ENCODE assay signal across 8 mouse cellular contexts in the genomic region with DNA sequence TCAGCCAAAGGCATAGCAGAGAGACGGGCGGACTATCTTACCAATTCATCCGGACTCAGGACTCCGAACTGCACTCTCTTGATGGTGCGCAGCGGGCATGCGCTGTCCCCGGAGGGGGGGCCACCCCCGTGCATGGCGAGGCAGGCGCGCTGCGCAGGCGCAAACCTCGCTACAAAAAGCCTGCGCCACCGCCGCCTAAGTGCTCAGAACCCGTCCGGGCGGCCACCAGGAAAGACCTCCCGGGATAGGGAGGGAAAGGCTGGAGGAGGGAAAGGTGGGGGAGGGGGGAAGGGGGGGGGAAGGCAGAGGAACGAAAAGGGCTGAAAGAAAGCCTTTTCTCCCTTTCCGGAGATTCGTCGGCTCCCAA. TPM values are rescaled to one million over a fixed set of nuclear protein-coding genes. Genes with fewer than 3 reads are reported as not detected.
DNase-seq lines count a peak whose midpoint lies in the region; ATAC-seq and TF ChIP-seq lines count a peak whose summit lies in the region.

No protein-coding gene starts in this region.

- peak overlapping the region; percentile 94 for H3K27ac ChIP-seq in bone marrow macrophage, adult 2 months (ENCODE audit: insufficient read depth, low read depth, low read length)
- H3K27ac ChIP-seq in embryonic fibroblast, embryonic 13.5 days (ENCODE audit: insufficient read depth, low read length), result peak overlapping the region; percentile 88
- H3K27ac ChIP-seq in heart, embryonic 11.5 days (ENCODE audit: low read depth, low read length), result peak overlapping the region; percentile 97
- peak overlapping the region; percentile 100 for H3K27ac ChIP-seq in kidney, embryonic 16.5 days (ENCODE audit: low read length)
- H3K27ac ChIP-seq in liver, adult 2 months (replicated peaks; ENCODE audit: insufficient read depth, low read depth, low read length), result peak overlapping the region; percentile 52

- peaks cover 30% of the 10 kb centered on the region for H3K4me1 ChIP-seq in bone marrow macrophage, adult 2 months (ENCODE audit: control insufficient read depth, insufficient read depth, low read length)
- H3K4me1 ChIP-seq in embryonic fibroblast, embryonic 13.5 days (ENCODE audit: control insufficient read depth, insufficient read depth, low read length), result peaks cover 14% of the 10 kb centered on the region
- peaks cover 34% of the 10 kb centered on the region for H3K4me1 ChIP-seq in heart, embryonic 11.5 days (ENCODE audit: control insufficient read depth, insufficient read depth, low read length)
- peaks cover 33% of the 10 kb centered on the region for H3K4me1 ChIP-seq in kidney, embryonic 16.5 days (ENCODE audit: insufficient read depth, low read length)
- H3K4me1 ChIP-seq in liver, adult 2 months (ENCODE audit: control insufficient read depth, insufficient read depth, low read length), result peaks cover 18% of the 10 kb centered on the region

- H3K36me3 ChIP-seq in heart, embryonic 11.5 days (ENCODE audit: control insufficient read depth, insufficient read depth, low read length), result no peaks in the 10 kb centered on the region
- no peaks in the 10 kb centered on the region for H3K36me3 ChIP-seq in kidney, embryonic 16.5 days (ENCODE audit: insufficient read depth, low read length)
- H3K36me3 ChIP-seq in liver, adult 2 months (ENCODE audit: control insufficient read depth, insufficient read depth, low read length), result no peaks in the 10 kb centered on the region
- H3K36me3 ChIP-seq in myocyte (ENCODE audit: control insufficient read depth, insufficient read depth), result no peaks in the 10 kb centered on the region
- 0 out of 2 replicates have a peak, but pooled peaks cover 4% of the 10 kb centered on the region for H3K36me3 ChIP-seq in splenic B cell, adult 2 months (ENCODE audit: control insufficient read depth, insufficient read depth, low read length, poor library complexity, severe bottlenecking)

- peaks cover 11% of the 10 kb centered on the region; the same call in 1 of the 2 replicates for H3K79me2 ChIP-seq in liver, adult 2 months (ENCODE audit: control insufficient read depth, insufficient read depth, low read length)
- H3K79me2 ChIP-seq in myocyte (ENCODE audit: control insufficient read depth, insufficient read depth), result peaks cover 49% of the 10 kb centered on the region

- H3K27me3 ChIP-seq in heart, embryonic 11.5 days (ENCODE audit: control insufficient read depth, insufficient read depth, low read length), result no peaks in the 10 kb centered on the region
- no peaks in the 10 kb centered on the region for H3K27me3 ChIP-seq in kidney, embryonic 16.5 days (ENCODE audit: insufficient read depth, low read length)
- no peaks in the 10 kb centered on the region for H3K27me3 ChIP-seq in liver, adult 2 months (ENCODE audit: control insufficient read depth, insufficient read depth, low read length)
- no peaks in the 10 kb centered on the region for H3K27me3 ChIP-seq in myocyte (ENCODE audit: control insufficient read depth, insufficient read depth, insufficient read length)
- H3K27me3 ChIP-seq in splenic B cell, adult 2 months (ENCODE audit: control insufficient read depth, insufficient read depth, low read length, poor library complexity, severe bottlenecking), result no peaks in the 10 kb centered on the region

- WGBS in heart, embryonic 11.5 days (ENCODE audit: insufficient replicate concordance), result under 1% methylated on average over 26 of the region's 26 CpGs
- under 1% methylated on average over 26 of the region's 26 CpGs for WGBS in kidney, embryonic 16.5 days
- WGBS in liver, adult 2 months, result under 1% methylated on average over 26 of the region's 26 CpGs

- H3K9ac ChIP-seq in heart, embryonic 11.5 days (ENCODE audit: low read depth, low read length), result peak overlapping the region; percentile 92
- H3K9ac ChIP-seq in kidney, embryonic 16.5 days (replicated peaks; ENCODE audit: low read length), result peak overlapping the region; percentile 90
- H3K9ac ChIP-seq in liver, adult 2 months (ENCODE audit: low read depth, low read length), result peak overlapping the region; percentile 75

- TF ChIP-seq CTCF in bone marrow macrophage, adult 2 months (IDR thresholded peaks at IDR 0.05; ENCODE audit: low read depth, low read length), result no peak
- no peak for TF ChIP-seq CTCF in embryonic fibroblast, embryonic 13.5 days (IDR thresholded peaks at IDR 0.05; ENCODE audit: borderline replicate concordance, insufficient read depth, low read length)
- TF ChIP-seq CTCF in liver, adult 2 months (IDR thresholded peaks at IDR 0.05; ENCODE audit: low read depth, low read length), result no peak

- peak overlapping the region; percentile 80 for H3K4me2 ChIP-seq in heart, embryonic 11.5 days
- H3K4me2 ChIP-seq in kidney, embryonic 16.5 days (replicated peaks; ENCODE audit: low read depth, low read length), result peak overlapping the region; percentile 72
- peak overlapping the region; percentile 99 for H3K4me2 ChIP-seq in myocyte (ENCODE audit: low read depth)

- no peak for TF ChIP-seq POLR2A in bone marrow macrophage, adult 2 months (IDR thresholded peaks at IDR 0.05; ENCODE audit: borderline replicate concordance, low read depth, low read length)
- TF ChIP-seq POLR2A in embryonic fibroblast, embryonic 13.5 days (IDR thresholded peaks at IDR 0.05; ENCODE audit: low read depth, low read length), result no peak; the same call in 1 of the 2 replicates
- TF ChIP-seq POLR2A in liver, adult 2 months (IDR thresholded peaks at IDR 0.05; ENCODE audit: extremely low read depth, insufficient read depth, low read length), result no peak; the same call in 1 of the 2 replicates
- no peak for TF ChIP-seq POLR2A in myocyte (IDR thresholded peaks at IDR 0.05; ENCODE audit: insufficient read length, low read depth)

- peak overlapping the region; percentile 34 for H3ac ChIP-seq in myocyte (ENCODE audit: control insufficient read depth, insufficient read length)

- peak; percentile 90 for ATAC-seq in heart, embryonic 11.5 days (replicated peaks; ENCODE audit: insufficient number of reproducible peaks, low FRiP score, low TSS enrichment)
- peak; percentile 90 for ATAC-seq in kidney, embryonic 16.5 days (ENCODE audit: low FRiP score, low TSS enrichment)

- H3K9me3 ChIP-seq in heart, embryonic 11.5 days (replicated peaks; ENCODE audit: control insufficient read depth, low read length), result no peaks in the 10 kb centered on the region
- no peaks in the 10 kb centered on the region for H3K9me3 ChIP-seq in kidney, embryonic 16.5 days (ENCODE audit: low read length)

- DNase-seq in A20 (ENCODE audit: low read depth, low spot score), result peak; percentile 96
- DNase-seq in liver, adult 2 months (ENCODE audit: extremely low read depth, low read depth, low spot score), result peak; percentile 80
- DNase-seq in splenic B cell, adult 2 months (ENCODE audit: low read depth, low spot score), result peak; percentile 97

- peak overlapping the region; percentile 69 for H3K4me3 ChIP-seq in bone marrow macrophage, adult 2 months (ENCODE audit: insufficient read depth, low read length)
- peak overlapping the region; percentile 98 for H3K4me3 ChIP-seq in embryonic fibroblast, embryonic 13.5 days (ENCODE audit: insufficient read depth, low read length)
- H3K4me3 ChIP-seq in heart, embryonic 11.5 days (ENCODE audit: low read depth, low read length), result peak overlapping the region; percentile 70
- peak overlapping the region; percentile 73 for H3K4me3 ChIP-seq in kidney, embryonic 16.5 days (ENCODE audit: low read length)
- peak overlapping the region; percentile 52 for H3K4me3 ChIP-seq in liver, adult 2 months (ENCODE audit: insufficient read depth, low read depth, low read length)
- peak overlapping the region; percentile 61 for H3K4me3 ChIP-seq in myocyte

RNA-seq across cellular contexts. Expression of a gene that starts 0.4 kb away (rescaled TPM):
- 46.5 and 69.7 TPM in 2 replicates for polyA plus RNA-seq in bone marrow macrophage, adult 2 months (2012; ENCODE audit: insufficient read depth, insufficient read length, missing spikeins)
- polyA plus RNA-seq in embryonic fibroblast, embryonic 13.5 days (2011; ENCODE audit: insufficient read length, low read depth, missing spikeins), result 82.6 and 90.9 TPM in 2 replicates
- 29.0 and 36.7 TPM in 2 replicates for polyA plus RNA-seq in heart, embryonic 11.5 days (2014; fragmentation: Nextera tagmentation; extraction: Ambion mirVana)
- polyA plus RNA-seq in kidney, embryonic 16.5 days (2015; fragmentation: Nextera tagmentation; extraction: Ambion mirVana), result 28.3 and 33.6 TPM in 2 replicates
- total RNA-seq in liver, adult 2 months (2014; rRNA removed), result 10.0 and 12.6 TPM in 2 replicates
- polyA plus RNA-seq in liver, adult 2 months (2012; rRNA removed), result 9.9 and 10.6 TPM in 2 replicates
- polyA plus RNA-seq in myocyte (2012; fragmentation: generic; extraction: Trizol), result 69.5 TPM

RNA-seq across cellular contexts. Expression of a gene that starts 3.7 kb away (rescaled TPM):
- not detected in 2 replicates for polyA plus RNA-seq in bone marrow macrophage, adult 2 months (2012; ENCODE audit: insufficient read depth, insufficient read length, missing spikeins)
- polyA plus RNA-seq in embryonic fibroblast, embryonic 13.5 days (2011; ENCODE audit: insufficient read length, low read depth, missing spikeins), result not detected in 2 replicates
- 0.10 TPM in 1 of 2 replicates, not detected in the other for polyA plus RNA-seq in heart, embryonic 11.5 days (2014; fragmentation: Nextera tagmentation; extraction: Ambion mirVana)
- polyA plus RNA-seq in kidney, embryonic 16.5 days (2015; fragmentation: Nextera tagmentation; extraction: Ambion mirVana), result 0.25 and 0.64 TPM in 2 replicates
- total RNA-seq in liver, adult 2 months (2014; rRNA removed), result not detected in 2 replicates
- not detected in 2 replicates for polyA plus RNA-seq in liver, adult 2 months (2012; rRNA removed)
- polyA plus RNA-seq in myocyte (2012; fragmentation: generic; extraction: Trizol), result 0.26 TPM

RNA-seq across cellular contexts. Expression of a gene that starts 7.6 kb away (rescaled TPM):
- polyA plus RNA-seq in bone marrow macrophage, adult 2 months (2012; ENCODE audit: insufficient read depth, insufficient read length, missing spikeins), result 28.8 and 38.2 TPM in 2 replicates
- polyA plus RNA-seq in embryonic fibroblast, embryonic 13.5 days (2011; ENCODE audit: insufficient read length, low read depth, missing spikeins), result 22.6 and 28.5 TPM in 2 replicates
- 2.1 and 3.1 TPM in 2 replicates for polyA plus RNA-seq in heart, embryonic 11.5 days (2014; fragmentation: Nextera tagmentation; extraction: Ambion mirVana)
- polyA plus RNA-seq in kidney, embryonic 16.5 days (2015; fragmentation: Nextera tagmentation; extraction: Ambion mirVana), result 2.9 TPM in 2 replicates
- total RNA-seq in liver, adult 2 months (2014; rRNA removed), result 2.6 and 4.4 TPM in 2 replicates
- polyA plus RNA-seq in liver, adult 2 months (2012; rRNA removed), result 8.2 and 9.7 TPM in 2 replicates
- 9.4 TPM for polyA plus RNA-seq in myocyte (2012; fragmentation: generic; extraction: Trizol)

RNA-seq across cellular contexts. Expression of a gene that starts 37.7 kb away (rescaled TPM):
- polyA plus RNA-seq in bone marrow macrophage, adult 2 months (2012; ENCODE audit: insufficient read depth, insufficient read length, missing spikeins), result 1.0 and 1.8 TPM in 2 replicates
- polyA plus RNA-seq in embryonic fibroblast, embryonic 13.5 days (2011; ENCODE audit: insufficient read length, low read depth, missing spikeins), result 4.6 and 7.2 TPM in 2 replicates
- polyA plus RNA-seq in heart, embryonic 11.5 days (2014; fragmentation: Nextera tagmentation; extraction: Ambion mirVana), result 3.7 and 4.5 TPM in 2 replicates
- polyA plus RNA-seq in kidney, embryonic 16.5 days (2015; fragmentation: Nextera tagmentation; extraction: Ambion mirVana), result 12.9 and 13.8 TPM in 2 replicates
- 0.46 and 0.54 TPM in 2 replicates for total RNA-seq in liver, adult 2 months (2014; rRNA removed)
- 0.28 and 0.35 TPM in 2 replicates for polyA plus RNA-seq in liver, adult 2 months (2012; rRNA removed)
- 95.3 TPM for polyA plus RNA-seq in myocyte (2012; fragmentation: generic; extraction: Trizol)

RNA-seq across cellular contexts. Expression of a gene that starts 43.6 kb away (rescaled TPM):
- polyA plus RNA-seq in bone marrow macrophage, adult 2 months (2012; ENCODE audit: insufficient read depth, insufficient read length, missing spikeins), result 27.9 and 29.7 TPM in 2 replicates
- 1.1 and 2.5 TPM in 2 replicates for polyA plus RNA-seq in embryonic fibroblast, embryonic 13.5 days (2011; ENCODE audit: insufficient read length, low read depth, missing spikeins)
- 1.5 and 2.5 TPM in 2 replicates for polyA plus RNA-seq in heart, embryonic 11.5 days (2014; fragmentation: Nextera tagmentation; extraction: Ambion mirVana)
- polyA plus RNA-seq in kidney, embryonic 16.5 days (2015; fragmentation: Nextera tagmentation; extraction: Ambion mirVana), result 2.6 and 3.0 TPM in 2 replicates
- total RNA-seq in liver, adult 2 months (2014; rRNA removed), result 0.18 and 0.20 TPM in 2 replicates
- 0.33 and 0.34 TPM in 2 replicates for polyA plus RNA-seq in liver, adult 2 months (2012; rRNA removed)
- polyA plus RNA-seq in myocyte (2012; fragmentation: generic; extraction: Trizol), result 17.5 TPM

Comparison
In these comparisons a context has a peak if more than half of its experiments do, and no peak if none do; other contexts are left out.
1. Peak in every context shown above with its lines: DNase-seq, ATAC-seq, H3K4me3 ChIP-seq and H3K27ac ChIP-seq.